Mouse (Mus musculus): ENCODE data around the gene Akap9. TPM values are rescaled to one million over a fixed set of nuclear protein-coding genes. Genes with fewer than 3 reads are reported as not detected.
"Not testable (repeated sequence)": the region's sequence is repeated elsewhere in the genome, so short reads cannot be mapped to it uniquely, and the experiment has no call there.

The Akap9 gene
- polyA plus RNA-seq, 1 experiment from 2014 or later, result 182 TPM

DNA sequence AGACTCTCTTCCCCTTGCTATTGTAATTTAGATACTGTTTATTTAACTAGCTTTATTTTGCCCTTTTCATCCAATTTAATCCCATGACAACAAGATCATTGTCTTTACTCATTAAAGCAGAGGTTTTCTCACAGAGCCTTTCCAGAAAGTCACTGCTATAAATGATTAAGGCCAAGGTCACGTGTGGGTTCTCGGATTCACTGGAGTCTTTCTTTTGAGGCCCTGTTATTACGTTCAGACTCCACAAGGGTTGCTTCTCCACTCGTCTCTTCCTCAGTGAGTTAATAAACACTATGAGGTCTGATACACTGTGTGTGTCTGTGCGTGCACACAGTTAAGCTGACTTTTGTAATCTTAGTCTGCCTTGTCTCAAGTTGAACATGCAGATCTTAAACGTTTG, 47.0 kb downstream of the Akap9 start:
- H3K4me1 ChIP-seq, result no peaks in the 10 kb centered on the region
- H3K36me3 ChIP-seq, result peaks cover 66% of the 10 kb centered on the region
- no peak overlapping the region for H3K4me3 ChIP-seq
- no peak overlapping the region for H3K9ac ChIP-seq
- H3K9me3 ChIP-seq, result no peaks in the 10 kb centered on the region
- no peak overlapping the region for H3K4me2 ChIP-seq (replicated peaks)
- H3K27ac ChIP-seq, result no peak overlapping the region
- WGBS, result 84% methylated on average over 6 of the region's 6 CpGs
- ATAC-seq (ENCODE audit: low FRiP score, low read depth), result no peak
- no peaks in the 10 kb centered on the region for H3K27me3 ChIP-seq

DNA sequence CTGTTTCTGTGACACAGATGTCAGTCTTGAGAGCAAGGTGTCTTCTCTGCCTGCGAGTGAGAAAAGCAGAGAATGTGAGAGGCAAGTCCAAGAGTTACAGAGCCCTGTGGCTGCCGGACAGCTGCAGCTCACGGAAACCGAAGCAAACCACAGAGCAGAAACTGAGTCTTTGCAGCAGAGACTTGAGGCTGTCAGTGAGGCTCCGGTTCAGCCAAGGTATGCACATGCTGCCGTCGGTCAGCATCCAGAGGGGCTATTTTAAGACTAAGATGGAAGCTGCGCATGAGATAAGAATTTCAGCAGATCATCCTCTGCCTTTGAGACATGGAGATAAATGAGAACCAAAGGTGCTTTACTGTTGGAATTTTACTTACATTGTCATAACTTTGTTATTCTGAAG, 48.3 kb downstream of the Akap9 start:
- Histone ChIP-seq H3K36me3 (peaks cover 55% of the 10 kb centered on the region), H3K4me3 (no peak overlapping the region), H3K9me3 (no peaks in the 10 kb centered on the region), H3K27ac (no peak overlapping the region), H3K4me1 (no peaks in the 10 kb centered on the region), H3K4me2 (replicated peaks) (no peak overlapping the region), H3K27me3 (no peaks in the 10 kb centered on the region), H3K9ac (no peak overlapping the region)
- 93% methylated on average over 8 of the region's 8 CpGs for WGBS
- ATAC-seq (ENCODE audit: low FRiP score, low read depth), result no peak

DNA sequence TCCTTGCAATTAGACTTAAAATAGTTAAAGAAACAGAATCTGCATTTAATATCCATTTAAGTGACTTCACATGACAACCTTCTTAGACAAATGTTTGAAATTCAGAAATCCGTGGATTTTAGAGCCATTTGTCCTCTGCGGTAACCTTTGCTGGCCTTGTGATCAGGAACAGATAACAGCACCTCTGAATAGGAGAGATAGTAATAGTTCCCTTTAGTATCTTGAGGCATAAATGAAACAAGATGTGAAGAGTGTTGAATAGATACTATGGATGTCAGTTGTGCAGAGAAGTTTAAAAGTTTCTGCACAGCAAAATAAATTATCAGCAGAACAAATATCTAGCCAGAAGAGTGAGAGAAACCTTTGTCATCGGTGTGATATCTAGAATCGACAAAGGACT, 50.0 kb downstream of the Akap9 start:
- Histone ChIP-seq H3K4me2 (replicated peaks) (no peak overlapping the region), H3K4me1 (no peaks in the 10 kb centered on the region), H3K9ac (no peak overlapping the region), H3K27me3 (no peaks in the 10 kb centered on the region), H3K4me3 (no peak overlapping the region), H3K36me3 (peaks cover 55% of the 10 kb centered on the region), H3K9me3 (no peaks in the 10 kb centered on the region), H3K27ac (no peak overlapping the region)
- no peak for ATAC-seq (ENCODE audit: low FRiP score, low read depth)
- WGBS, result 94% methylated on average over 4 of the region's 4 CpGs

DNA sequence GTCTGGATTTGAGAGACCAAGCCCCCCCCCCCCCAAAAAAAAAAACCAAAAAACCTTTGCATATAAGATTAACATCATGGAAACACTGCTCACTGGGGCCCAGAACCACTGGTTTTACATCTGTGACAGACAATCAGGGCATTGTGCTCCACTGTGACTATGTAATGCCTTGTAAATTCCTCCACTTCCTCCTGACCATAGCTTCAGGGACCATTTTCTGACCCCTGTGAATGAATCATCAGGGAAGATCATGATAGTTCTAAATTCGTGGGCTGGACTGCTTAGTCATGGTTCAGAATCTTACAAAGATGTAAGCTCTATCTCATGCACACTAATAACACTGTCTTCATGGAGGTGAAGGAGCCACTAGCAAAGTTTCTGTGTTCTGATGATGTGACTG, 61.8 kb downstream of the Akap9 start:
- H3K4me2 ChIP-seq (replicated peaks), result no peak overlapping the region
- no peak for ATAC-seq (ENCODE audit: low FRiP score, low read depth)
- no peak overlapping the region for H3K9ac ChIP-seq
- no peak overlapping the region for H3K27ac ChIP-seq
- peaks cover 41% of the 10 kb centered on the region for H3K36me3 ChIP-seq
- no peak overlapping the region for H3K4me3 ChIP-seq
- H3K9me3 ChIP-seq, result no peaks in the 10 kb centered on the region
- H3K27me3 ChIP-seq, result no peaks in the 10 kb centered on the region
- H3K4me1 ChIP-seq, result no peaks in the 10 kb centered on the region
- WGBS, result 89% methylated on average over 1 of the region's 1 CpGs

DNA sequence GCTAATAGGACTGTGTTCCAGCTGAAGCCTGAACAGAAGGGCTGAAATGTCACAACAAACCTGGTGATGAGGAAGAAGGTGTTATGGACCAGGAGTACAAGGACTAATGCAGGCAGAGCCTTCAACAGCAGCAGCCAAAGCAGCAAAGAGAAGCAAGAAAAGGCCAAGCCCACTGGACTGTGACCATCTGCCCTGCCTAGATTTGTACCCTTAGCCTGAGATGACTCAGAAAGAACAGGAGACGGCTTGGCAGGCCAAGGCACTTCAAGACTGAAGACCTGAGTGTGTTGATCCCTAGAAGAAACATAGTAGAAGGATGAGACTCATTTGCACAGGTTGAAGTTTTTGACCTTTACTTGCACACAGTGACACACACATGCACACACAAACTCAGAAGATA, 62.6 kb downstream of the Akap9 start:
- Histone ChIP-seq H3K36me3 (peaks cover 43% of the 10 kb centered on the region), H3K4me1 (no peaks in the 10 kb centered on the region), H3K4me2 (replicated peaks) (no peak overlapping the region), H3K9me3 (no peaks in the 10 kb centered on the region), H3K9ac (no peak overlapping the region), H3K27me3 (no peaks in the 10 kb centered on the region), H3K27ac (no peak overlapping the region), H3K4me3 (no peak overlapping the region)
- 85% methylated on average over 1 of the region's 1 CpGs for WGBS
- no peak for ATAC-seq (ENCODE audit: low FRiP score, low read depth)

DNA sequence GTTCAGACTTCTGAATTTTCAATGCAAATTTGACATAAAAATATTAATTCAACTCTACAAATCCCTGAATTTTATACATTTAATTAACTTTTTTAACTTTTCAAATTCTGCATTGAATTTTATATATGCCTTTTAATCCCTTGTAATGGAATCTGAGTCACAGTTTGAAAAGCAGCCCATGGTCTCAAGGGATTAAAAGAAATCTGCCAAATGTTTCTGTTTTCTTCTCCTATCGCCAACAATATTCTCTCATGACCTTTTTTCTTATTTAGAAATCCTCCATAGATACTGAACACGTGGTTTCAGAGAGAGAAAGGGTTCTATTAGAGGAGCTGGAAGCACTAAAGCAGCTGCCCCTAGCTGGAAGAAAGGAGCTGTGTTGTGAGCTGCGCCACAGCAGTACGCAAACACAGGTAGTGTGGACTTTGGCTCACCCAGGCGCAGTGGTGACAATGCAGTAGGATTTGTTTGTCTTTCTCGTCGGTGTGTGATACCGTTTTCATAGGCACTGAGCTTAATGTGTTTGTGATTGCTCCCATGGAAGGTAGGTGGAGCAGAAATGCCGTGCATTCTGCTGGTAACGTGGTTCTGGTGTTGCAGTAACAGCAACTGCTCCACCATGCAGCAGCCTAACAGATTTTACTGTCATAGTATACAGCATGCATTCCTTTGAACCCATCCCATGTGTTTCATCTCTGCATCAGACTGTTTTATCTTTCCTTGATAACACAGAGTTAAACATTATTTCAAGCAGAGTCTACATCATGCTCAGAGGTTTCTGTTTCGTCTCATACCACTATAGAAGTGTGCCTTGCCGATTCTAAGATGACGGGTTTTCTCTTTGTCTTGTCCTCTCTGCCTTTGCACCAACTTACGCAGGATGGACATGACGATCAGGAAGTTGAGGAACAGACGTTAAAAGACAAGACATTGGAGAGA, 76.9 kb downstream of the Akap9 start:
- Histone ChIP-seq H3K4me1 (no peaks in the 10 kb centered on the region), H3K4me2 (replicated peaks) (no peak overlapping the region), H3K36me3 (peaks cover 43% of the 10 kb centered on the region), H3K9me3 (no peaks in the 10 kb centered on the region), H3K27me3 (no peaks in the 10 kb centered on the region), H3K27ac (no peak overlapping the region), H3K9ac (no peak overlapping the region), H3K4me3 (no peak overlapping the region)
- no peak for ATAC-seq (ENCODE audit: low FRiP score, low read depth)
- WGBS, result 90% methylated on average over 16 of the region's 16 CpGs

DNA sequence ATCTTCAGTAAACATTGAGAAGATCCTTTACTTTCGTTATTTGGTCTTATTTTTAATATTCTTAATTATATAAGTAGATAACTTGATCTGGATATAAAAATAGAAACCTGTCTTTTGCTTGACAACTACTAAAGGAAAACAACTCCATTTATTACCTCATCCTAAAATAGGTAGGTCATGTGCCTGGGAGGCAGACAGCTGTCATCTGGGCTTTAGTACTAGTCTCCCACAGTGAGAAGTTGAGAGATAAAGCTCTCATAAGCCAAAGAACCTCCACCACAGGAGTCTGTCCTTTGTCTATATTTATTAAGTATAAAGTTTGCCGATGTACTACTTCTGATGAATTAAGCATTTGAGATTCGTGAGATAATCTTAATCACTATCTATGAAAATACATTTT, 78.8 kb downstream of the Akap9 start:
- no peak overlapping the region for H3K4me3 ChIP-seq

DNA sequence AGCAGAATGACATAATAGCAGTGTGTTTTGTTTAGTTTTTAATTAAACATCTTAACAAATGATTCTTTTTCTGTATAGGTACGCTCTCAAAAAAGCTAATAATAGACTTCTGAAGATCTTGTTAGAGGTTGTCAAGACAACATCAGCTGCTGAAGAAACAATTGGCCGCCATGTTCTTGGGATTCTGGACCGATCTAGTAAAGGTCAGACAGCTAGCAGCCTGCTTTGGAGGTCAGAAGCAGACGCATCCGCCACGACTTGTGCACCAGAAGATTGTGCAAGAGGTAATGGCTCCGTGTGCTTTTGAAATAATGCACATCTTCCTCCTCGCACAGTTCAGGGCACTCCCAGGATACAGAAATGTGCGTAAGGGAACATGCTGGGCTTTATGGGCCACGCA, 80.4 kb downstream of the Akap9 start:
- no peak overlapping the region for H3K4me3 ChIP-seq
- no peak overlapping the region for H3K9ac ChIP-seq
- no peak for ATAC-seq (ENCODE audit: low FRiP score, low read depth)
- no peaks in the 10 kb centered on the region for H3K27me3 ChIP-seq
- peaks cover 59% of the 10 kb centered on the region for H3K36me3 ChIP-seq
- 92% methylated on average over 10 of the region's 10 CpGs for WGBS
- H3K9me3 ChIP-seq, result no peaks in the 10 kb centered on the region
- no peaks in the 10 kb centered on the region for H3K4me1 ChIP-seq
- no peak overlapping the region for H3K27ac ChIP-seq
- H3K4me2 ChIP-seq (replicated peaks), result no peak overlapping the region

More for the DNA sequence above, 78.8 kb downstream of the Akap9 start:
- Histone ChIP-seq H3K9me3 (no peaks in the 10 kb centered on the region), H3K4me2 (replicated peaks) (no peak overlapping the region), H3K4me1 (no peaks in the 10 kb centered on the region), H3K27ac (no peak overlapping the region), H3K9ac (no peak overlapping the region), H3K27me3 (no peaks in the 10 kb centered on the region), H3K36me3 (peaks cover 49% of the 10 kb centered on the region)
- ATAC-seq (ENCODE audit: low FRiP score, low read depth), result no peak
- 94% methylated on average over 3 of the region's 3 CpGs for WGBS

DNA sequence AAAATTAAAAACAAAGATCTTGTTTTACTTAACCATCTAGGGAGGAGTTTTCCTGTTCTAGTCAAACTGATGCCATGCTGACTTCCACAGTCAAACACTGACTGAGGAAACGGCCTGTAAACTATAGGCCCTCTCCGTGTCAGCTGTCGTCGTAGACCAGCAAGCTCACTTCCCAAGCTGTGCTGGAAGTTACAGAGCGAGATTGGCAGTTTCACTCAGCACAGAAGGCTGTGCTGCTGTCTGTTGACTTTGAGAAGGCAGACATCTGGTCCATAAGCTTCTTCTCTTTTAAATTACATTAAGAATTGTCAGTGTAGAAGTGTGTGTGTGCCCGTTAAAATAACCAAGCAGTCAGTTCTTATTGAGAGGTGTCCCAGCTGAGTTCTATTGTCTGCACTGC, 81.7 kb downstream of the Akap9 start:
- H3K4me3 ChIP-seq, result no peak overlapping the region
- no peak overlapping the region for H3K9ac ChIP-seq
- ATAC-seq (ENCODE audit: low FRiP score, low read depth), result no peak
- no peaks in the 10 kb centered on the region for H3K27me3 ChIP-seq
- no peaks in the 10 kb centered on the region for H3K9me3 ChIP-seq
- no peak overlapping the region for H3K4me2 ChIP-seq (replicated peaks)
- 90% methylated on average over 6 of the region's 6 CpGs for WGBS
- no peak overlapping the region for H3K27ac ChIP-seq
- peaks cover 62% of the 10 kb centered on the region for H3K36me3 ChIP-seq
- no peaks in the 10 kb centered on the region for H3K4me1 ChIP-seq

DNA sequence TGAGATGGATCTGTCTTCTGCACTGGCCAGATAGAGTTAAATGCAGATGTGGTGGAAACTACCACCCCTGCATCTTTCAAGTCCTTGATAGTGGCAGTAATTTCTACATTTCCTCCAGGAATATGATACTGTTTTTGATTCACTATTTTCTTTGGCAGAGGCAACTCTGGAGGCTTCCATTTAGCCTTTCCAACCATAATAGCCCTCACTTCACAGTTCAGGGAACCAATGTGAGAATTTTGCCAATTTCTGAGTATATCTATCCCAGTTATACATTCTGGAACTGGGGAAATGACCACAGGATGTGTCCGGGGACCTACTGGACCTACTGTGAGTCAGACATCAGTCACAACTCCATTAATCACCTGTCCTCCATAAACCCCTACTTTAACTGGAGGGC, 89.8 kb downstream of the Akap9 start:
- not testable (repeated sequence) for ATAC-seq (ENCODE audit: low FRiP score, low read depth); H3K9ac ChIP-seq; H3K9me3 ChIP-seq; H3K27me3 ChIP-seq; H3K27ac ChIP-seq; H3K4me2 ChIP-seq (replicated peaks); H3K4me3 ChIP-seq; H3K4me1 ChIP-seq
- 87% methylated on average over 1 of the region's 1 CpGs for WGBS
- H3K36me3 ChIP-seq, result peaks cover 72% of the 10 kb centered on the region

DNA sequence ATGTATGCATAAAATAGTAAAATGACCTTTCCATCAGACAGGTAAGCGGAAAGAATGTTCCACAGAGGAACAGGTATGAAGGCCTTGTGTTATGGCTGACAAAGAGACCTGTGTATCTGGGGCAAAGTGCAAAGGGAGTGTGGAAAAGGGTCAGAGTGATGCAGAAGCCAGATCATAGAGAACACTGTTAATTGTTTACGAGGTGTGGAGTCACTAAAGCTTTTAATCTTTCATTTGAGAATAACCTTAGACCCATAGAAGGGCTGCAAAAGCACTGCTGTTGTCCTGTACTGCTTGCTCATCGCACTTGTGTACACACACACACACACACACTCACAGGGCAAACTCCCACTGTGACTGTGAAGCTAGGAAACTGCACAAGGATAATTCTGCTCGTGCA, 91.5 kb downstream of the Akap9 start:
- Histone ChIP-seq H3K27ac (no peak overlapping the region), H3K4me3 (no peak overlapping the region), H3K4me2 (replicated peaks) (no peak overlapping the region), H3K9ac (no peak overlapping the region), H3K27me3 (no peaks in the 10 kb centered on the region), H3K36me3 (peaks cover 56% of the 10 kb centered on the region), H3K9me3 (no peaks in the 10 kb centered on the region), H3K4me1 (peaks cover 12% of the 10 kb centered on the region)
- no peak for ATAC-seq (ENCODE audit: low FRiP score, low read depth)
- WGBS, result 91% methylated on average over 4 of the region's 4 CpGs

DNA sequence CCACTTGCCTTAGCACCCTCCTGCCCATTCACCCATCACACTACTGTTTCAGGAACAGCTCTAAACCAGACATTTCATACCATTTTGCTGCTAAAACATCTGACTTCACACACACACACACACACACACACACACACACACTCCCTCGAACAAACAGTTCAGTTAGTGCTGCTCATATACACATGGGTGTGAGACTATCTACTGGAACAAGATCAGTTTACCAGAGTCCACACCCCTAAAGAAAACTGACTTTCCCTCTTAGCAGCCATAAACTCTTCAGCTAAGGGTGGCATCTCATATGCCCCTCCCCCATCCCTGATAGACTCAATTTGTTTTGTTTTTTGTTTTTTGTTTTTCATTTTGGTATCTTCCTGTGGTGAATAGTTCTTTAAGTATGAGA, 92.2 kb downstream of the Akap9 start:
- WGBS, result 88% methylated on average over 1 of the region's 1 CpGs
- peaks cover 17% of the 10 kb centered on the region for H3K4me1 ChIP-seq
- no peak overlapping the region for H3K27ac ChIP-seq
- peaks cover 52% of the 10 kb centered on the region for H3K36me3 ChIP-seq
- H3K27me3 ChIP-seq, result no peaks in the 10 kb centered on the region
- no peak overlapping the region for H3K9ac ChIP-seq
- ATAC-seq (ENCODE audit: low FRiP score, low read depth), result no peak
- H3K9me3 ChIP-seq, result no peaks in the 10 kb centered on the region
- no peak overlapping the region for H3K4me3 ChIP-seq
- H3K4me2 ChIP-seq (replicated peaks), result no peak overlapping the region

DNA sequence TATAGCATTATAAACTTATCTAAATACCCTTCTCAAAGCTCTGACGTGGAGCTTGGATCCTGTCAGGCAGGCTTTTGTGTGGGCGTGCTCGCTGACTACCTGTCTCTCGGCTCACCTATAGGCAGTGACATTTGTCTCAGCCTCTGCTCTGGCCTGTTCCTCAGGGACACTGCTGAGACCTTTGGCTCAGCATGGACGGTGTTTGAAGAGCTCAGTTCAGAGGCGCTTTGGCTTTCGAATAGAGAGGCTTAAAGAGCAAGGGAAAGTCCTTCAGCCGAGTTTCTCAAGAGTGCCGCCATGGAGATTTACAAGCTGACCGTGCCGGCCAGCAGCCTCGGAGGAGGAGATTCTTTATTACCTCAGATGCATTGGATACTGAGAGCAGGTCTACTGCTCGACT, 95.3 kb downstream of the Akap9 start:
- peak overlapping the region; percentile 37; the same call in 1 of the 2 replicates for H3K4me2 ChIP-seq (replicated peaks)
- H3K4me3 ChIP-seq, result no peak overlapping the region
- H3K36me3 ChIP-seq, result peaks cover 34% of the 10 kb centered on the region
- WGBS, result 35% methylated on average over 13 of the region's 13 CpGs
- H3K27me3 ChIP-seq, result no peaks in the 10 kb centered on the region
- H3K9ac ChIP-seq, result no peak overlapping the region
- ATAC-seq (ENCODE audit: low FRiP score, low read depth), result no peak
- H3K9me3 ChIP-seq, result no peaks in the 10 kb centered on the region
- H3K4me1 ChIP-seq, result peaks cover 17% of the 10 kb centered on the region
- H3K27ac ChIP-seq, result peak overlapping the region; percentile 33; the same call in 1 of the 2 replicates
